Mouse (Mus musculus) B cell, adult 2 months (primary cell): ENCODE data around the gene Slc12a8.

Source experiments
- DNase-seq, 2 experiments: peaks; one replicate each; pipeline ENCODE4 v3.0.0; 2022

The Slc12a8 gene

DNA sequence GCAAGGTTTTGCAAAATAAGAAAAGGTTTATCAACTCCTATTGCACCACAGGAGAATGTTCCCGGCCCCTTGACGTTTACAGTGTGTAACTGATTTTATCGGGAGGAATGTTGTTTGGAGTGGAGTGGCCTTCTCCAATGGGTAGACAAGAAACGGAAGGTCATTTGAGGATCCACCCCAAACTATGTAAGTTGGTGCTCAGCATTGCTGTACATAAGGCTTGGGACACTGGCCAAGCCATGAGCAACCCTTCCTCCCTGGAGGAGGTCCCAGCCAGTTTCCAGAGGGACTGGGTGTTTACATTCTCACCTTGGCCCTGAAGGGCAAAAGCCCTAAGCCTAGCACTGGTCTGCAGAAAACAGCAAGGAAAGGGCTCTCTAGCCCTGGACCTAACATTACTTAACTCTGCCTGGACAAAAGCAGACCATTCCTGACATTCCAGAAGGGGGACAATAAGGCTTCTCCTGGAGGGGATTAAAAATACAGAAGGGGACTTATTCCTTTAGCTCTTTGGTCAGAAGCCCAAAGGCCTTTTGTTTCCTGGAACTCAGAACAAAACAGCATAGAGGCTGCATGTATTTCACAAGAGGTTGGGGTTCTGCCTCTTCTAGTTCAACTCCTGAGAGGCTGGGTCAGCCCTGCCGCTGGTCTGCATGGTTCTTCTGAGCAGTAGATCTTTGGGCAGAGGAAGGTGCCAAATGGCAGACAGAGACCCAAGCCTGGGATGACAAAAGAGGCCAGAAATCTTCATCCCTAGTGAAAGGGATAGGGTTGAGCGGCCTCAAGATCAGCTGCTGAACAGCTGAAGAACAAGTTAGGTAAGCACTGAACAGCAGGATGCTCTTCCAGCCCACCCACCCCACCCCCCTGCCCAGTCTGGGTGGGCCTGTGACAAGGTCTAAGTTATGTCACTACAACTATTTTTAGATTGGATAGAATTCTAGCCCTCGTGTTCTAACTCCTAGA is 159.5 kb downstream of the Slc12a8 start:
- no peak for DNase-seq

GRCm38 (mm10) chr16:33677313-33677690 is 160.2 kb downstream of the Slc12a8 start:
- DNase-seq = no peak

- DNase-seq = no peak
Measured at GRCm38 (mm10) chr16:33677901-33678300, 160.8 kb downstream of the Slc12a8 start.

GRCm38 (mm10) chr16:33680271-33680670 is 163.1 kb downstream of the Slc12a8 start:
- no peak for DNase-seq

DNA sequence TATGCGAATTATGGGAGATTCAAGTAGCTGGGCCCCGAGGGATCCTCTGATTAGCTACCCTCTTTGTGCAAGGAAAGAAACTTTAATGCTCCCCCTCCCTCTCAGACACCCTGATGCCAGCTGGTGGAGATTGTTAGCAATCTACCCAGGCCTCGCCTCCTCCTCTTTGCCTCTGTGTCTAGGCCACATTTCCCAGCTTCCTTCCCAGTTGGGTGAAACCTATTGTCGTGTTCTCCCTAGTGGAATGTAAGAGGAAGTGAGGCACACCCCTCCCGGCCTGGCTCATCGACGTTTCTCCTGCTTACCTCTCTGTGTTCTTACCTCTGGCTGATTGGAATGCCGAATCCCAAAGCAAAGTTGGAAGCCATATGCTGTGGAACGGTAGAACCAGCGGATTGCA is 163.7 kb downstream of the Slc12a8 start:
- DNase-seq = no peak

- DNase-seq = no peak
Measured at GRCm38 (mm10) chr16:33681661-33682060, 164.5 kb downstream of the Slc12a8 start.

DNA sequence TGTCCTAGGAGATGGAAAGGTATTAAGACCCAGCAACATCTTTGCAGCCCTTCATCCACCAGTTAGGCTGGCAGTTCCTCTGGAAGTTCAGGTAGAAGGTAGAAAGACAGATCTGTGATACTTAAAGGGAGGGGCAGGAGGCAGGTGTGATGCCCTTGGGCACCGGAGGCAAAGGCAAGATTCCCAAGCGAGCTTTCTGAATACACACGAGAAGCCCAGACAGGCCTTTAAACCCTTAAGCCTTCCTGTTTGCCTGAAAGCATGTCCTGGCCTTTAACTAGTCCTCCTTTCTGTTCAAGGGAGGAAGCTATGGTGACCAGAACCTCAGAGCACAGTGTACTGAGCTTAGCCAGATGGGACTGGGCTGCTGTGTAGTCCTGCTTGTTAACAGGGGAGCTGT is 165.5 kb downstream of the Slc12a8 start:
- no peak for DNase-seq

DNA sequence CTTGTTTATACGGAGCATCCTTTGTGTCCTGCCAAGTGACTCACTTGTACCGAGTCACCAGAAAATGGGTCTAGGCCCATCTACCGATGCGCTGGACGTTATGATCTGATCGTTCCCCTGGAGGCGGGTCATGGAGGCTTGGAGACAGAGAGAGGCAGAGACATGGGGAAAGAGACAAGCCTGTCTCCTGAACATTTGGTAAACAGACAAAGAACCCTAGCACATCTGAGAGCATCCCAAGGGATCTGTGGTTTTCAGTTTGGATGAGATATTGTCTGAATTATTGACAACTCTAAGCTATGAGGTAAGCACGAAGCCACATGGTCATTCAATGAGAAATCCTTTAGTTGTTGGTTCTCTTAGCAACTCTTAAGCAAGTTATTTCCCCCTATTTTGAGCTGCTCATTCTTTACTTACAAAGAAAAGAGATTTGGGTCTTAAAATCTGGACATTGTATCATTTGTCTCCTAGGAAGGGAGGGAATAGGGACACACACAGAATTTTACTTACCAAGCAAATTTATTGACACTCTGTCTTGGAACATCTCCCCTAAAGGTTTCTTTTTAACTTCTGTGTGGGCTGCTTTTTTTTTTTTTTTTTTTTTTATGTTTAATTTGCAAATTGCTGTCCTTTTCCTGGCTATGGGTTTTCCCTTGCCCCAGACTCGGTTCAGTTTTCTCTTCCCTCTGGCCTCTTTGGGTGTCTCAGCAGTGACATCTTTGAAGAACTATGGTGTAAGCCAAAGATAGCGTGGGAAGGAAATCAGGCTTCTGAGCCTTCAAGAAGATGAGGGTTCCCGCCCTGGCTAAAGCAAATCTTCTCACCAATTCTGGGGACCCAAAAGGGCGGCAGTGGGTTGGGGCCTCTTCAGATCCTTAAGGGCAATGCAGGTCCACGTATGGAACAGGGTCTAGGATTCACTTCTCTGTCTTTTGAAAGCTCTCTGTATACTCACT is 166.4 kb downstream of the Slc12a8 start:
- no peak for DNase-seq

GRCm38 (mm10) chr16:33684162-33684702 is 167.1 kb downstream of the Slc12a8 start, which contains the start of gene Heg1:
Heg1 (plus strand) TSS chr16:33684370.
- peak; percentile 80 to 84 for DNase-seq

GRCm38 (mm10) chr16:33684703-33685701 is 167.9 kb downstream of the Slc12a8 start:
- DNase-seq = peak; percentile 45 to 54

GRCm38 (mm10) chr16:33686056-33686455 is 168.9 kb downstream of the Slc12a8 start:
- DNase-seq = no peak

- peak; percentile 30 to 31 for DNase-seq
Measured at GRCm38 (mm10) chr16:33687724-33688123, 170.6 kb downstream of the Slc12a8 start.

GRCm38 (mm10) chr16:33690975-33691747 is 174.0 kb downstream of the Slc12a8 start:
- peak; percentile 78 to 81 for DNase-seq

DNA sequence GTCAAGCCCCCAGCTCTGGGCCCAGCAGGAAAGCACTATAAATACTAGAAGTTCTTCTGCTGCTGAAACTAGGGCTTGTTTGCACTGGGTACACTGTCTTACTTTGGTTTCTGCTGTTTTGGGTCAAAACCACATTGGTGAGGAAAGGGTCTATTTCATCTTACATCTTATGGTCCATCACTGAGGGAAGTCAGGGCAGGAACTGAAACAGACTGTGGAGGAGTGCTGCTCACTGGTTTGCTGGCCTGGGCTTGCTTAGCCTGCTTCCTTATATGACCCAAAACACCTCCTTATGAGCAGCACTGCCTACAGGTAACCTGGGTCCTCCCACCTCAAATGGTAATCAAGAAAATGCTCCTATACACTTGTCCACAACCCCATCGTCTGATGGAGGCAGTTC is 176.4 kb downstream of the Slc12a8 start:
- DNase-seq = peak in 1 of 2 experiments; percentile 22

DNA sequence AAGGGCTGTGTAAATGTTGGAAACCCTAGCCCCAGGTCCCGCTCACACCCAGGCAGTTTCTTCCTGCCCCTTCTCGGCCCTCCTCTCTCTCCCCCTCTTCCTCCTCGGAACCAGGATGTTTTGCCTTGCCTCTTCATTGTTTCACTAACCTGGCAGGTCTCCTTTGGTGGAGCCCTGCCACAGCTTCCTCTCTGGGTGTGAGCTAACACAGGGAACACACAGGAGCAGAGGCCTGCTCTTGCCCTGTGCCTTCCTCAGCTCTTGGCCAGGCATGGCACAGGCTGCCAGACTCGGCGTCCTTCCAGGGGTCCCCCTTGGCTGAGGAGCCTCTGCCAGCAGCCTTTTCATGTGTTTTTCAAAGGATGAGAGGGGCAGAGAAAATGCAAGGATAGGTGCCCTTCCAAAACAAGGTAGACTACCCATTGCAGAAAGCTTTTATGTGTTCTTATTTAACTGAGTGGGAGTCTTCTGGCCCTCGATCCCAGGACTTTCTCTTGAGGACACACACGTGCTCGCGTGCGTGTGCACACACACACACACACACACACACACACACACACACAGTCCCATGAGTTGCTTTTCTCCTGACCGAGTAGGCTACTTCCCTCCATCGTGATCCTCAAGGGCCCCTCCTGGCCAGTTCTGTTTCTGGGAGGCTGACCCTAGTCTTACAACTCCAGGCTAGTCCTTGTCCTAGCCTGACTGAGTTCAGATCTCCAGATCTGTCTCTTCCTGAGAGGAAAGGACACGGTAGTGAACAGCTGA is 179.9 kb downstream of the Slc12a8 start:
- DNase-seq = peak in 1 of 2 experiments; percentile 9

DNA sequence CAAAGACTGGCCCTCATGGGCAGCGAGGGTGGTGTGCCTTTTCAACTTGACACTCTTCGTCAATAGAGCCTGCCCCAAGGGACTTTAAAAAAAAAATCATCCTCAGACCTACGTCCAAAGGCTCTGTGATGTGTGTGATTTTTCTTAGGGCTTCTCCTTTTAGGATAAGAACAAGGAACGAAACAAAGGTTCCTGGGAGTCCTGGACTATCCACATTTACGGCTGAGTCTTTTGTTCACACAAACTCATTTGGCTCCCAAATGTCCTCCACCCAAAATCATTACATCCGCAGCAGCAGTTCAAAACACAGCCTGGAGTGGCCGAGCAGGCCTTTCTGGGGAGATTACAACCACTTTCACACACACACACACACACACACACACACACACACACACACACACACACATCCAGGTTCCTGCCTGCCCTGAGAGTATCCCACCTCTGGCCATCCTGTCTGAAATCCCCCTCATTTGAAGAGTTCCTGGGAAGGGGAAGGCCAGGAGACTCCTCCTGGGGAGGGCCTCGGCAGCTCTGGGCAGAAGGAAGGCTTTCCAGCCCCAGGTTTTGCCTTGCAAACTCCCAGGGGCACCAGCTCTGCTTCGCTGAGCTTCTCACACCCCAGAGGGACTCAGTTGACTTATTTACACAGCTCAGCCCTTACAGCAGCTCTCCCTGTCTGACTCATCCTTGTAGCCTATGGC is 180.6 kb downstream of the Slc12a8 start:
- peak; percentile 45 for DNase-seq

- DNase-seq = peak in 1 of 2 experiments; percentile 22
Measured at GRCm38 (mm10) chr16:33698277-33698790, 181.2 kb downstream of the Slc12a8 start.

- no peak for DNase-seq
Measured at GRCm38 (mm10) chr16:33700584-33700983, 183.5 kb downstream of the Slc12a8 start.

- no peak for DNase-seq
Measured at GRCm38 (mm10) chr16:33701872-33702271, 184.7 kb downstream of the Slc12a8 start.
